Comparison of ENCODE assay signal across 12 mouse cellular contexts in the genomic region with DNA sequence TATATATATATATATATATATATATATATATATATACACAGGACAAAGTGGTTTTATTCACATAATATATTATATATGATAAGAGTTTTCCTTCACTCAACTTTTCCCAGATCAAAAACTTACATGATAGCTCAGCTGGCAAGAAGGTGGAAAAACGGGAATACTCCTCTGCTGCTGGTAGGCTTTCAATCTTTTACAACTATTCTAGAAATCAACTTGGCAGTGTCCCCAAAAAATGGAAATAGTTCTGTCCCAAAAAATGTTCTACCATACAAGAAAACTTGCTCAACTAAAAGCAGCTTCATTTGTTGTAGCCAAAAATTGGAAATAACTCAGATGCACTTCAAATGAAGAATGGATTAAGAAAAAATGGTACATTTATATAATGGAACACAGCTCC.
"Had no signal": no experiment of that assay in that cellular context is flagged by ENCODE, and none has a peak within 500 bp of the region (broad histone marks: within the 10 kb centered on the region; RNA-seq: fewer than 3 reads in every experiment).

No protein-coding gene starts in this region.

- DNase-seq: retina, postnatal 1 day; right cerebral cortex, adult 18-20 months; right cerebral cortex, postnatal 14 days; right cerebral cortex, postnatal 25 days; right cerebral cortex, postnatal 4 days; spleen, adult 18-20 months; thymus, adult 18-20 months; thymus, adult 2 months; thymus, postnatal 14 days; thymus, postnatal 25 days; thymus, postnatal 36 days; thymus, postnatal 4 days had no signal
